Mouse (Mus musculus) T-helper 17 cell (primary cell): ENCODE results near the gene Prtn3.
"Not testable (repeated sequence)": the region's sequence is repeated elsewhere in the genome, so short reads cannot be mapped to it uniquely, and the experiment has no call there.

Experiments
- in situ Hi-C, 2 experiments: fragments of 300-600 bp; cut with MboI, MseI; formaldehyde crosslinking; loops; 1 replicate in 1 of 2; 2 replicates in 1 of 2; pipeline ENCODE4 v1.15.1; 2025; ENCODE audit warnings: high pct_unique_total_duplicates in 2 of 2

Gene Prtn3

DNA sequence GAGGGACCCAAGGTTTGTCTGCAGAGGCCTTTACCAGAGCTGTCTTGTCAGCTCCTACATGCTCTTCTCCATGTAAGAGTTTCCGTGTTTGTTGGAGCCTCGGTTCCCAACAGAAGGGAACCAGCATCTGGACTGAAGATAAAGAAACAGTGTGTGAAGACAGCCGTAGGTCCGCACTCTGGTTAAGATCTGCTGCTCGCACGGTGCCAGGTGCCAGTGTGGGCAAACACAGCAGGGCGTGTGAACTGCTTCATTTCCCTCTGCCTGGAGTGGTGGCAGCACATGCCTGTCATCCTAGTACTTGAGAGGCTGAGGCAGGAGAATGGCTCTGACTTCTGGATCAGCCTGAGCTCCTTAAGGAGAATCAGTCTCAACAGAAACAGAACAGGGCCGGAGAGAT is 2.4 kb upstream of the Prtn3 start:
- in situ Hi-C loops, result loop anchor here (5.0 to 25.0 kb wide), 2 partner anchors 45 to 1285 kb away; partner anchors contain the start of gene Syde1 (in 1 of the 2)

DNA sequence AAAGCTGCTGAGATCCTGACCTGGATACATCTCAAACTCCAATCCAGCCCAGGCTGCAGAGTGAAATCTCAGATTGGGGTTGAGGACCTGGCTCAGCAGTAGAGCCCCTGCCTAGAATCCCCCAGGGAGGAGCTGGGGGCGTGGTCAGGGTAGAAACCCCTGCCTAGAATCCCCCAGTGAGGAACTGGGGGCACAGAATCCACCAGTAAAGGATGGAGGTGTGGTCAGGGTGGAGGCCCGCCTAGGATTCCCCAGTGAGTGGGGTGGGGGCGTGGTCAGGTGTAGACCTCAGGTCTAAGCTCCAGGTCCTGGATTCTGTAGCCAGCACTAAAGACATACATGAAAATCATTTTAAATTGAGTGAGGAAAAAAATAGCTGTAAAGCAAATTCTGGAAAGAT is 1.4 kb upstream of the Prtn3 start:
- in situ Hi-C loops, result loop anchor here (5.0 to 25.0 kb wide), 2 partner anchors 46 to 1286 kb away; partner anchors contain the start of gene Syde1 (in 1 of the 2)

- in situ Hi-C loops, result loop anchor here (5.0 to 25.0 kb wide), 2 partner anchors 46 to 1286 kb away; partner anchors contain the start of gene Syde1 (in 1 of the 2)
These were observed 963 bp upstream of the Prtn3 start for GRCm38 (mm10) chr10:79873313-79873712.

- in situ Hi-C loops, result loop anchor here (5.0 to 25.0 kb wide), 2 partner anchors 47 to 1287 kb away; partner anchors contain the start of gene Syde1 (in 1 of the 2)
These were observed 474 bp upstream of the Prtn3 start for GRCm38 (mm10) chr10:79873715-79874289.

GRCm38 (mm10) chr10:79877174-79877573 is 2.9 kb downstream of the Prtn3 start:
- in situ Hi-C loops, result no loop called here

DNA sequence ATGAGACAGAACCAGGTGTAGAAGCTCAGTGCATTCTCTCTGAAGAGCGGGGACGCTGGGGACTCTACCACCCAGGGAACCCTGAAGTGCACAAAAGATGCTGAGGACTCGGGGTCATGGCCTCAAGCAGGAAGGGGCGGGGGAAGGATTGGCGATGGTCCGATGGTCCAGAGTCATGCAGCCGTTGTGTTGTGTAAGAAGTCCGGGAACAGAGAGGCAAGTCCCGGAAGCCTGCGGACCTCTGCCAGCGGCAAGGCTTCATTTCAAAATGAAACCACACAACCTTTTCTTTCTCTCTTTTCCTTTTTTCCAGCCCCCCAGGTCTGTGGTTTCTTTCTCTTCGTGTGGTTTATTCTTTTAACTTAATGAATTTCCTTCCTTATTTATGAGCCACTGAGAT is 3.5 kb downstream of the Prtn3 start:
- in situ Hi-C loops, result no loop called here

DNA sequence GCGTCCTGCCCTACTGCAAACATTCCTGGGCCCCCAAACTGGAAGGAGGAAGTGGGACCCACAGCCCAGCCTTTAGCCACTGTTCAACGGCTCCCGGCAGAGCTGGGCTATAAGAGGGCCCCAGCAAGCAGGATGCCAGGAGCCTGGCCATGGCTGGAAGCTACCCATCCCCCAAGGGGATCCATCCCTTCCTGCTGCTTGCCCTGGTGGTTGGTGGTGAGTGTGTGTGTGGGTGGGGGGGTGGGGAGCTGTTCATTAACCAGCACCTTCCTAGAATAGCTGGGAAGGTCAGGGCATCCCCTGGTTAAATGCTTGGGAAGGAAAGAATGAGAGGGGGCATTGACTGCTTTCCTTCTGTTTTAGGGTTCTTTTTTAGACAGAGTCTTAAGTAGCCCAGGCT is 5.3 kb downstream of the Prtn3 start:
- in situ Hi-C loops, result no loop called here

DNA sequence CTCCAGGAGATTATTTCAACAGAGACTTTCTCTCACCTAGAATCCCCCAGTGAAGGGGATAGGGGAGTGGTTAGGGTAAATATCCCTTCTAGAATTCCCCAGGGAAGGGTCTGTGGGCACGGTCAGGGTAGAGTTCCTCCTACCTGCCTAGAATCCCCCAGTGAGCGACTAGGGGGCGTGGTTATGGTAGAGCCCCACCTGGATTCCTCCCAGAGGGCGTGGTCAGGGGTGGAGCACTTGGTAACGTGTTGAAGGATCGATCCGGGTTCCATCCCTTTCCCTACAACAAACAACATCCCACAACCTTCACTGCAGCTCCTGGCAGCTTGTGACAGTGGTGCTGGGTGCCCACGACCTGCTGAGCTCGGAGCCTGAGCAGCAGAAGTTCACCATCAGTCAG is 6.4 kb downstream of the Prtn3 start:
- in situ Hi-C loops, result loop anchor here (5.0 kb wide), 3 partner anchors 42 to 72 kb away; partner anchors contain the start of genes Arid3a (in 1 of the 2) and R3hdm4 (in 1 of the 2)

- in situ Hi-C loops, result loop anchor here (5.0 kb wide), 3 partner anchors 40 to 70 kb away; partner anchors contain the start of genes Arid3a (in 1 of the 2) and R3hdm4 (in 1 of the 2)
These were observed 7.7 kb downstream of the Prtn3 start for GRCm38 (mm10) chr10:79881981-79882380.

- in situ Hi-C loops, result loop anchor here (5.0 kb wide), 3 partner anchors 39 to 69 kb away; partner anchors contain the start of genes Arid3a (in 1 of the 2) and R3hdm4 (in 1 of the 2)
These were observed 9.2 kb downstream of the Prtn3 start for GRCm38 (mm10) chr10:79883297-79884084.

DNA sequence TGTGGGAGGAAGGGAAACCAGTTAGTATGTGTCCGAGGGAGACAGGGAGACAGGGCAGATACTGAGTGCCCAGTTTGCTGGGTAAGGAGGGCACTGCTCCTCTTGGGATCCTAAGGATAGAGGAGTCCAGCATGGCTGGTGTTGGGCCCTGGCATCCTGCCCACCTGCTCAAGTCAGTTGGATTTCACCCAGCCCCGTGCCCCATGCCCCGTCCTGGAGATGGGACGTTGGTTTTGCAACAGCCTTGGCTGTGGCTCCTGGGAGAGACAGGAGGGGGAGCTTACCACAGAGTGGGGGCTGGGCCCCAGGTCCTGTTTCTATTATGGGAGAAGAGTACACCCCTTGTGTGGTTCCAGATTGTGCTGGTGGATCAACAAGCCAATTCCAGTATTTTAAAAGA is 10.2 kb downstream of the Prtn3 start:
- in situ Hi-C loops, result loop anchor here (5.0 kb wide), 3 partner anchors 38 to 68 kb away; partner anchors contain the start of genes Arid3a (in 1 of the 2) and R3hdm4 (in 1 of the 2)

DNA sequence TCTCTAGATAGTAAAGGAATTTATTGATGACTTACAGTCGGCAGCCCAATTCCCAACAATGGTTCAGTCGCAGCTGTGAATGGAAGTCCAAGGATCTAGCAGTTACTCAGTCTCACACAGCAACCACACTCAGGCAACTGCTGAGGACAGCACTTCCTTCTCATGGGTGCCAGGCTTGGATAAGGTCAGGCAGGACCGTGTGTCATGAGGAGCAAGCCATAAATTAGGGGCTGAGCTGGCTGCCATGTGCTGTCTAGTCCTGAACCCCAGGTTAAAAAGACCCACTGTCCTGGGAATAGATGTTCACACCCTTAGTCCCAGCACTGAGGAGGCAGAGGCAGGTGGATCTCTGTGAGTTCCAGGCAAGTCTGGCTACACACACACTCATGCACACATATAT is 10.7 kb downstream of the Prtn3 start:
- in situ Hi-C loops, result loop anchor here (5.0 kb wide), 3 partner anchors 37 to 67 kb away; partner anchors contain the start of genes Arid3a (in 1 of the 2) and R3hdm4 (in 1 of the 2)

DNA sequence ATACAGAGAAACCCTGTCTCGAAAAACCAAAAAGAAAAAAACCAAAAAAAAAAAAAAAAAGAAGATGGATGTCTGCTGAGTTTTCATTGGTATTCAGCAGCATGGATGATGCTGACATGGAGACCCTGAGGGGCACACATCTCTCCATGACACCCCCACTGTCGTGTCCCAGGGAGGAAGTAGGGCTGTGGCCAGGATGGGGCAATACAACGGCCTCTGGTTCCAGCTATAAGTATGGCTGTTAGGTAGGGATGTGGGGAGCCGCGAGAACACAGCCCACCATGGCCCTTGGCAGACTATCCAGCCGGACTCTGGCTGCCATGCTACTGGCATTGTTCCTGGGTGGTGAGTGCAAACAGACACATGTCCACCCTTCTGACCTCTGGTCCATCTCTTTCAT is 11.8 kb downstream of the Prtn3 start, which contains the start of gene Elane:
TSS of gene Elane (plus strand) at position 194 of the 400 bp plus-strand sequence.
- in situ Hi-C loops, result no loop called here

- in situ Hi-C loops, result no loop called here
These were observed 12.3 kb downstream of the Prtn3 start for GRCm38 (mm10) chr10:79886611-79887010.

GRCm38 (mm10) chr10:79889386-79889785 is 15.1 kb downstream of the Prtn3 start:
- in situ Hi-C loops, result no loop called here

DNA sequence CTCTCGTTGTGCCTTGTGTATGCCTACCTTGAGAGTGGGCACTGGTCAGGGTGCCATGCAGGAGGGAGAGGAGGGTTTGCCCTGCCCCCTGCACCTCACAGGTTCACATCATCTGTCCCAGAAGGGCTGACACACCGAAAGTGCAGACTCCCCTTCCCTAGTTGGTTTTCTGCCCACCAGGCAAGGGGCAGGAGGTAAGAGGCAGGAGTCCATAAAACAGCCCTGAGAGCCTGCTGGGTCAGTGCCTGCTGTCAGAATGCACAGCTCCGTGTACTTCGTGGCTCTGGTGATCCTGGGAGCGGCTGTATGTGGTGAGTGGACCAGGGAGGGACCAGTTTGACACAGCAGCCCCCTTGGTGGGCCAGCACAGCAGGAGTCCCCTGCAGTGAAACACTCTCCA is 16.4 kb downstream of the Prtn3 start, which contains the start of gene Cfd:
TSS of gene Cfd (plus strand) at position 184 of the 400 bp plus-strand sequence.
- in situ Hi-C loops, result no loop called here

GRCm38 (mm10) chr10:79892451-79893118 is 18.3 kb downstream of the Prtn3 start:
- in situ Hi-C loops, result not testable (repeated sequence)

DNA sequence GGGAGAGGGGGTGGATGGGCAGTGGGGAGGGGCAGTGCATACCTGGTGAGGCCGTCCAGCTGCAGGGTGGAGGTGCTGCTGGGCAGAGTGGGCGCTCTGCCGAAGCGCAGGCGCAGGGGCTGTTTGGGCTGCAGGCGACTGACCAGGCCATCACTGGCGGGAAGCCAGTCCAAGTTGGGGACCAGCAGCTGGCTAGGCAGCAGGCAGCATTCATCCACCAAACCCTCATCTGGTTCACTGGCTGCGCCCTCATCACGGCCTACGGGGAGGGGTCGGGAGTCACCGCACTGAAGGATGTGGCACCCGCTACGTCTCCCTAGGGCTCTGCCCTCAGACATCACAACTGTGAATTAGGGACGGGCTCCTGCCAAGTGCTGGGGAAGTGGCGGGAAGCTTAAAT is 22.0 kb downstream of the Prtn3 start:
- in situ Hi-C loops, result no loop called here

GRCm38 (mm10) chr10:79896814-79897213 is 22.5 kb downstream of the Prtn3 start:
- in situ Hi-C loops, result no loop called here

GRCm38 (mm10) chr10:79897316-79898245 is 23.3 kb downstream of the Prtn3 start:
- in situ Hi-C loops, result no loop called here
